Mouse (Mus musculus): Measurements from ENCODE around the gene Gtf2h4.

Gtf2h4 gene

DNA sequence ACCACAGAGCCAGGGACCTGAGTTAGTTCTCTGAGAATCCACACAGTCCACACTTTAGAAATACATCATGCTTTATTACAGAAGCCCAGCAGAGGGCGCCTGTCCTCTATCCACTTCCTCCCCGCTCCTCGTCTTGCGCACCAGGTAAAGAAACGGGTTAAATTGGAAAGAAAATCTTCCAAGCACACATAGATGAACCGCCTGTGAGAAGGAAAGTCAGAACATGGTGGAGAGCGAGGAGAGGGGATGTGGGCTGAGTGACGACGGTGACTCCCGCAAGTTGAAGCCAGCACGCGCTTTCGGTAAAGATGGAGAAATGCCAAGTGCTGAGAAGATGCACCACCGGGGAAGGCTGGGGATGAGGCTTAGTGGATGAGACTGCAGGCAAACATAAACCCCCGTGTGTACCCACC lies 37.8 kb downstream of the Gtf2h4 start:
- peak in 1 of 2 experiments; percentile 38 for DNase-seq

DNA sequence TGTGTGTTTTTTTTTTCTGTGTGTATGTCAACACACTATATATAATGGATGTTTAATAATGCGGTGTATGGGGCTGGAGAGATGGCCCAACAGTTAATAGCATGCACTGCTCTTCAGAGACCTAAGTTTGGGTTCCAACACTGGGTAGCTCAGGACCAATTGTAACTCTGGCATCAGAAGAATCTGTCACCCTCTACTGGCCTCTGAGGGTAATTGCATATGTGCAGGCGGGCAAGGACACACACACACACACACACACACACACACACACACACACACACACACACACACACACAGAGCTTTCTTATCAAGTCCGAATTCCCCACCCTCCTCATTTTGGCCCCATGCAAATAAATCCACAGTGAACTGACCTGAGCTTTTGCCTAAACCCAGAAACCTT lies 38.3 kb downstream of the Gtf2h4 start:
- no peak for DNase-seq

DNA sequence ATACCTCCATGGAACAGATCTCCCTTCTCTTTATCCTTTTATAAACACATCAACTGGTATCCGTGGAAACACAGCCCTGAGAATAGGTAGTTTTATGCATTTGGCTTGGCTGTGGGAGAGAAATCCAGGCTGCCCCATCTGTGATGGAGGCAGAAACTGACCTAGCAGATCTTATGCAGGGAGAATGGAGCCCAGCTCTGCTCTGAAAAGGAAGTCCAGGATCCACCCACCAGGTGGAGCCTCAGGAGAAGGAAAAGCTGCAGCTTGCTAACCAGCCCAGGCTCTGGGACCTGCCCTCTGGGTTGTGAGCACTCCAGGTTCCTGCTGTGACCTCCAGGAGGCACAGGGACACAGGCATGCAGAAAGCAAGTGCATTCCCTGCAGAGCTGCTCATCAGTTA lies 39.5 kb downstream of the Gtf2h4 start:
- DNase-seq, result no peak

DNA sequence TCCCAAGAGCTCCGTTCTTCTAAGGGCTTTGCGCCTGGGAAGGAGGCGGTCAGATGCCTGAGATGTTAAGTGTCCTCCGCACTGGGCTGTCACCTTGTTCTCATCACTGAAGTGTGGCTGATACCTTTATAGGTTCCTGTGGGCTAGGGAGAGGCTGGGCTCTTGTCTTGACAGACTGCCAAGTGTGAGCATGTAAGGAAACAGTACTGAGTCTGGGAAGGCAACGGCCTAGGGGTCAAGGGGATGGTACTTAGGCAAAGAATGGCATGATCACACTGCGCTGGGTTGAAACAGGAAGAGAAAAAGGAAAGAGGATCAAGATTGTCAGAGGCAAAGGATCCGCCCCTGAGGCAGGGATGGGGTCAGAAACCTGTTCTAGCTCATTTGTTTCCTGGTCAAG lies 47.0 kb downstream of the Gtf2h4 start, which contains the start of gene Gm9573:
Gm9573 (minus strand) TSS at position 101 of the 400 bp plus-strand sequence.
- no peak for DNase-seq

Measured in thymus, adult 18-20 months (tissue).